Mouse (Mus musculus) liver, adult 2 months (tissue): ENCODE results near the gene Tmem254b.
"Not testable (repeated sequence)": the region's sequence is repeated elsewhere in the genome, so short reads cannot be mapped to it uniquely, and the experiment has no call there.

Experiments used
- CTCF ChIP-seq: fragments of 200-500 bp; IDR thresholded peaks from 2 replicates; pipeline ENCODE4 v1.5.1; 2011; ENCODE audit warnings: low read depth, low read length, control low read depth
- POLR2A ChIP-seq: fragments of 200-500 bp; IDR thresholded peaks from 2 replicates; pipeline ENCODE4 v1.6.1; 2011; ENCODE audit warnings: low read length, control low read depth; ENCODE audit not compliant: insufficient read depth; ENCODE audit errors: extremely low read depth

GRCm38 (mm10) chr14:26237183-26237582 lies 30.3 kb upstream of the Tmem254b start:
- not testable (repeated sequence) for TF ChIP-seq POLR2A, CTCF
